Mouse (Mus musculus) liver, adult 2 months (tissue): ENCODE results near the gene Dusp16. TPM values are rescaled to one million over a fixed set of nuclear protein-coding genes. Genes with fewer than 3 reads are reported as not detected.

ENCODE experiments used
- DNase-seq: peaks from one replicate; pipeline ENCODE4 v3.0.0-alpha.2; 2011; ENCODE audit warnings: low read depth, low spot score; ENCODE audit errors: extremely low read depth
- H3K27ac ChIP-seq: fragments of 200-500 bp; replicated peaks from 2 replicates; pipeline ENCODE4 v1.5.1; 2012; ENCODE audit warnings: low read depth, mild to moderate bottlenecking, control low read depth, inconsistent platforms, low read length; ENCODE audit not compliant: insufficient read depth
- H3K27me3 ChIP-seq: fragments of 200-500 bp; 2 replicates; pipeline ENCODE4 v1.6.1; 2012; ENCODE audit warnings: mild to moderate bottlenecking, moderate library complexity, low read length, inconsistent platforms; ENCODE audit not compliant: control insufficient read depth, insufficient read depth
- H3K36me3 ChIP-seq: fragments of 200-500 bp; 2 replicates; pipeline ENCODE4 v1.6.1; 2012; ENCODE audit warnings: low read length, inconsistent platforms; ENCODE audit not compliant: control insufficient read depth, insufficient read depth
- H3K4me1 ChIP-seq: fragments of 200-500 bp; 2 replicates; pipeline ENCODE4 v1.6.1; 2011; ENCODE audit warnings: low read length; ENCODE audit not compliant: control insufficient read depth, insufficient read depth
- H3K4me3 ChIP-seq: fragments of 200-500 bp; 2 replicates; pipeline ENCODE4 v1.5.1; 2011; ENCODE audit warnings: low read depth, mild to moderate bottlenecking, control low read depth, low read length, moderate library complexity; ENCODE audit not compliant: insufficient read depth
- H3K79me2 ChIP-seq: fragments of 200-500 bp; 2 replicates; pipeline ENCODE4 v1.6.1; 2012; ENCODE audit warnings: inconsistent platforms, mild to moderate bottlenecking, low read length, moderate library complexity; ENCODE audit not compliant: control insufficient read depth, insufficient read depth
- H3K9ac ChIP-seq: fragments of 200-500 bp; 2 replicates; pipeline ENCODE4 v1.6.1; 2012; ENCODE audit warnings: low read depth, mild to moderate bottlenecking, control low read depth, inconsistent platforms, low read length
- CTCF ChIP-seq: fragments of 200-500 bp; IDR thresholded peaks from 2 replicates; pipeline ENCODE4 v1.5.1; 2011; ENCODE audit warnings: low read depth, low read length, control low read depth
- POLR2A ChIP-seq: fragments of 200-500 bp; IDR thresholded peaks from 2 replicates; pipeline ENCODE4 v1.6.1; 2011; ENCODE audit warnings: low read length, control low read depth; ENCODE audit not compliant: insufficient read depth; ENCODE audit errors: extremely low read depth
- WGBS: fragments of 180-500 bp; shearing (Covaris S2); methylation state at CpG from one replicate; pipeline ENCODE4 v1.1.7; 2018; 5-methylcytosine and 5-hydroxymethylcytosine counted together
- polyA plus RNA-seq: library from polyadenylated mRNA; depleted of rRNA; stranded (reverse); fragments of >200 nt; gene quantifications from 2 replicates; pipeline ENCODE4 v1.2.3, GENCODE M21; 2012
- total RNA-seq: library from RNA; depleted of rRNA; stranded (reverse); fragments of >200 nt; gene quantifications from 2 replicates; pipeline ENCODE4 v1.2.3, GENCODE M21; 2014

Dusp16 gene
- total and polyA plus RNA-seq, 2 experiments = 19.7 to 20.0 TPM

- Histone ChIP-seq H3K27me3 (no peaks in the 10 kb centered on the region), H3K79me2 (peaks cover 18% of the 10 kb centered on the region), H3K4me1 (peaks cover 2% of the 10 kb centered on the region; the same call in 1 of the 2 replicates), H3K36me3 (peaks cover 12% of the 10 kb centered on the region; the same call in 1 of the 2 replicates), H3K27ac (no peak overlapping the region), H3K9ac (no peak overlapping the region), H3K4me3 (no peak overlapping the region)
- WGBS = 95% methylated on average over 7 of the region's 7 CpGs
- TF ChIP-seq CTCF = no peak
- no peak for TF ChIP-seq POLR2A
- no peak for DNase-seq
Measured at GRCm38 (mm10) chr6:134745876-134746275, 46.5 kb downstream of the Dusp16 start.

GRCm38 (mm10) chr6:134743568-134743967 lies 48.9 kb downstream of the Dusp16 start:
- Histone ChIP-seq H3K27ac (no peak overlapping the region; the same call in 1 of the 2 replicates), H3K27me3 (no peaks in the 10 kb centered on the region), H3K9ac (no peak overlapping the region), H3K79me2 (peaks cover 6% of the 10 kb centered on the region; the same call in 1 of the 2 replicates), H3K36me3 (peaks cover 25% of the 10 kb centered on the region), H3K4me3 (no peak overlapping the region), H3K4me1 (peaks cover 2% of the 10 kb centered on the region; the same call in 1 of the 2 replicates)
- TF ChIP-seq CTCF (no peak), POLR2A (no peak)
- peak; percentile 63 for DNase-seq

- DNase-seq = peak; percentile 98
- 17% methylated on average over 3 of the region's 3 CpGs for WGBS
- no peaks in the 10 kb centered on the region for H3K27me3 ChIP-seq
- peaks cover 10% of the 10 kb centered on the region; the same call in 1 of the 2 replicates for H3K79me2 ChIP-seq
- no peak overlapping the region for H3K9ac ChIP-seq
- peak overlapping the region; percentile 24; the same call in 1 of the 2 replicates for H3K27ac ChIP-seq
- H3K4me3 ChIP-seq = no peak overlapping the region
- H3K4me1 ChIP-seq = peaks cover 6% of the 10 kb centered on the region
- TF ChIP-seq POLR2A = no peak
- TF ChIP-seq CTCF = no peak
- peaks cover 26% of the 10 kb centered on the region for H3K36me3 ChIP-seq
Measured at GRCm38 (mm10) chr6:134736853-134737252, 55.6 kb downstream of the Dusp16 start.

DNA sequence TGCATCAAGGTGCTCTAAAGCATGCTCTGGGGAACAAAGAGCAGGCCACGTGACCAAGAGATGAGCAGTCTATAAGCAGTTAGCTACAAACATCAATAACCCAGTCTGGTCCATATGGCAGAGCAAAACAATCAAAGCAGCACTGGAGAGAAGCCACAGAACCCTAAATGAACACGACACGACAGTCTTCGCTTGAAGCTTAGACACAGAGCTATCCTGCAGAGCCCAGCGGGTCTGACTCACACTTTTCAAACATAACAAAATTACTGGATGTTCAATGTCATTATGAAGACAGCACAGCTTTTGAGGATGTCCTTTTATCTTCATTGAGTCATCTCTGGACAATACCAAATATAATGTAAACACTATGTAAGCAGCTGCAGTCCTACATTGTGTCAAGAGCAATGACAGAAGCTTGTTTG lies 58.6 kb downstream of the Dusp16 start:
- Histone ChIP-seq H3K36me3 (peaks cover 14% of the 10 kb centered on the region), H3K9ac (no peak overlapping the region), H3K4me1 (peaks cover 15% of the 10 kb centered on the region), H3K27ac (no peak overlapping the region), H3K27me3 (no peaks in the 10 kb centered on the region), H3K4me3 (no peak overlapping the region), H3K79me2 (peaks cover 14% of the 10 kb centered on the region; the same call in 1 of the 2 replicates)
- TF ChIP-seq POLR2A (no peak), CTCF (no peak)
- 92% methylated on average over 5 of the region's 5 CpGs for WGBS
- DNase-seq = no peak

- Histone ChIP-seq H3K4me3 (no peak overlapping the region), H3K79me2 (peaks cover 18% of the 10 kb centered on the region; the same call in 1 of the 2 replicates), H3K4me1 (peaks cover 15% of the 10 kb centered on the region), H3K9ac (no peak overlapping the region), H3K27ac (no peak overlapping the region), H3K36me3 (peaks cover 6% of the 10 kb centered on the region; the same call in 1 of the 2 replicates), H3K27me3 (no peaks in the 10 kb centered on the region)
- TF ChIP-seq CTCF (no peak), POLR2A (no peak)
- whole genome bisulfite sequencing = 92% methylated on average over 8 of the region's 8 CpGs
- DNase-seq = no peak
Measured at GRCm38 (mm10) chr6:134732813-134733212, 59.6 kb downstream of the Dusp16 start.

- peak; percentile 95 for DNase-seq
- Histone ChIP-seq H3K36me3 (peaks cover 5% of the 10 kb centered on the region; the same call in 1 of the 2 replicates), H3K4me3 (no peak overlapping the region), H3K4me1 (peaks cover 15% of the 10 kb centered on the region), H3K79me2 (peaks cover 18% of the 10 kb centered on the region; the same call in 1 of the 2 replicates), H3K27ac (peak overlapping the region; percentile 67), H3K9ac (no peak overlapping the region), H3K27me3 (no peaks in the 10 kb centered on the region)
- no peak for TF ChIP-seq CTCF
- WGBS = 18% methylated on average over 3 of the region's 3 CpGs
Measured at GRCm38 (mm10) chr6:134730978-134731377, 61.4 kb downstream of the Dusp16 start.
